Mouse (Mus musculus) CH12.LX (cell line): Measurements from ENCODE around the gene Gm4969. TPM values are rescaled to one million over a fixed set of nuclear protein-coding genes. Genes with fewer than 3 reads are reported as not detected.

Experiments
- DNase-seq: peaks from one replicate; pipeline ENCODE4 v3.0.0-alpha.2; 2013; ENCODE audit errors: extremely low read depth
- H3K27ac ChIP-seq: 2 replicates; pipeline ENCODE4 v1.5.1; 2012; ENCODE audit warnings: low read depth, mild to moderate bottlenecking, control low read depth, moderate library complexity; ENCODE audit not compliant: insufficient read depth
- H3K27me3 ChIP-seq: replicated peaks from 2 replicates; pipeline ENCODE3; 2012; ENCODE audit warnings: inconsistent platforms
- H3K36me3 ChIP-seq, 2 experiments: replicated peaks in 1 of 2; 2 replicates each; pipeline versions ENCODE3 to v1.6.1; 2012; ENCODE audit warnings: inconsistent platforms in 1 of 2, low read length in 1 of 2, mild to moderate bottlenecking in 1 of 2, mixed read lengths in 1 of 2, moderate library complexity in 1 of 2; ENCODE audit not compliant: control insufficient read depth in 1 of 2, insufficient read depth in 1 of 2
- H3K4me1 ChIP-seq, 2 experiments: 2 replicates each; pipeline ENCODE4 v1.6.1; 2012; ENCODE audit warnings: inconsistent platforms in 1 of 2, moderate library complexity in 1 of 2; ENCODE audit not compliant: insufficient read depth in 2 of 2, control insufficient read depth in 1 of 2
- H3K4me2 ChIP-seq: 2 replicates; pipeline ENCODE4 v1.6.1; 2012; ENCODE audit warnings: low read depth, mild to moderate bottlenecking, control low read depth; ENCODE audit not compliant: poor library complexity, insufficient read depth, severe bottlenecking
- H3K4me3 ChIP-seq, 3 experiments: fragments of 150-350 bp in 1 of 3; sonication (generic) in 1 of 3; replicated peaks in 1 of 3; 2 replicates each; pipeline versions ENCODE3 to v1.5.1; 2011 to 2012; ENCODE audit warnings: low read depth in 2 of 3, low read length in 2 of 3, mild to moderate bottlenecking in 2 of 3, moderate library complexity in 2 of 3, control low read depth in 1 of 3, improper control_type of control experiment in 1 of 3, inconsistent platforms in 1 of 3, mixed read lengths in 1 of 3; ENCODE audit not compliant: poor library complexity in 1 of 3
- H3K79me2 ChIP-seq: replicated peaks from 2 replicates; pipeline ENCODE4 v1.6.1; 2012; ENCODE audit warnings: mild to moderate bottlenecking, moderate library complexity; ENCODE audit not compliant: control insufficient read depth, poor library complexity, insufficient read depth, severe bottlenecking; ENCODE audit errors: extremely low read depth
- H3K9ac ChIP-seq: 2 replicates; pipeline ENCODE4 v1.6.1; 2012; ENCODE audit warnings: low read depth, mild to moderate bottlenecking, control low read depth, moderate library complexity; ENCODE audit not compliant: insufficient read depth
- H3K9me3 ChIP-seq: replicated peaks from 2 replicates; pipeline ENCODE3; 2012; ENCODE audit warnings: low read length, inconsistent platforms, mixed read lengths
- CHD1 ChIP-seq: IDR thresholded peaks from 2 replicates; pipeline ENCODE4 v1.6.1; 2012; ENCODE audit warnings: low read depth, low read length, improper control_type of control experiment, inconsistent platforms
- CHD2 ChIP-seq: IDR thresholded peaks from 2 replicates; pipeline ENCODE4 v1.6.1; 2011; ENCODE audit warnings: low read length, improper control_type of control experiment
- E2F4 ChIP-seq: IDR thresholded peaks from 2 replicates; pipeline ENCODE4 v1.6.1; 2011; ENCODE audit warnings: low read depth, low read length, improper control_type of control experiment; ENCODE audit not compliant: insufficient replicate concordance
- ETS1 ChIP-seq: conservative IDR thresholded peaks from 2 replicates; pipeline ENCODE4 v1.6.1; 2012; ENCODE audit warnings: low read depth, mild to moderate bottlenecking, inconsistent platforms, low read length, improper control_type of control experiment, moderate library complexity
- GABPA ChIP-seq: IDR thresholded peaks from 2 replicates; pipeline ENCODE4 v1.6.1; 2012; ENCODE audit warnings: low read depth, low read length, improper control_type of control experiment, inconsistent platforms; ENCODE audit not compliant: insufficient replicate concordance
- HCFC1 ChIP-seq: IDR thresholded peaks from 2 replicates; pipeline ENCODE4 v1.6.1; 2012; ENCODE audit warnings: low read depth, mild to moderate bottlenecking, inconsistent platforms, low read length, improper control_type of control experiment
- IRF4 ChIP-seq: IDR thresholded peaks from 2 replicates; pipeline ENCODE4 v1.6.1; 2014; ENCODE audit warnings: low read depth, mild to moderate bottlenecking, inconsistent platforms, low read length, improper control_type of control experiment
- KAT2A ChIP-seq: IDR thresholded peaks from 2 replicates; pipeline ENCODE4 v1.6.1; 2012; ENCODE audit warnings: low read length, improper control_type of control experiment, inconsistent platforms; ENCODE audit not compliant: insufficient replicate concordance
- MAFK ChIP-seq: IDR thresholded peaks from 2 replicates; pipeline ENCODE4 v1.6.1; 2011; ENCODE audit warnings: low read length, improper control_type of control experiment; ENCODE audit not compliant: insufficient replicate concordance
- MAZ ChIP-seq: IDR thresholded peaks from 2 replicates; pipeline ENCODE4 v1.6.1; 2012; ENCODE audit warnings: low read depth, mild to moderate bottlenecking, inconsistent platforms, low read length, improper control_type of control experiment, moderate library complexity
- MEF2A ChIP-seq: IDR thresholded peaks from 2 replicates; pipeline ENCODE4 v1.6.1; 2014; ENCODE audit warnings: low read depth, mild to moderate bottlenecking, inconsistent platforms, low read length, improper control_type of control experiment, borderline replicate concordance
- MXI1 ChIP-seq: IDR thresholded peaks from 2 replicates; pipeline ENCODE4 v1.6.1; 2011; ENCODE audit warnings: mild to moderate bottlenecking, low read depth, low read length, improper control_type of control experiment
- NELFE ChIP-seq: IDR thresholded peaks from 2 replicates; pipeline ENCODE4 v1.6.1; 2011; ENCODE audit warnings: low read depth, low read length, improper control_type of control experiment
- PAX5 ChIP-seq: IDR thresholded peaks from 2 replicates; pipeline ENCODE4 v1.6.1; 2012; ENCODE audit warnings: low read length, inconsistent platforms, mixed read lengths
- POLR2A ChIP-seq: IDR thresholded peaks from 2 replicates; pipeline ENCODE4 v1.6.1; 2011; ENCODE audit warnings: low read depth, mild to moderate bottlenecking, improper control_type of control experiment, low read length
- POLR2AphosphoS2 ChIP-seq: IDR thresholded peaks from 2 replicates; pipeline ENCODE4 v1.6.1; 2011; ENCODE audit warnings: low read depth, low read length, improper control_type of control experiment
- RAD21 ChIP-seq: IDR thresholded peaks from 2 replicates; pipeline ENCODE4 v1.6.1; 2011; ENCODE audit warnings: low read depth, mild to moderate bottlenecking, low read length, improper control_type of control experiment, moderate library complexity
- SMC3 ChIP-seq: IDR thresholded peaks from 2 replicates; pipeline ENCODE4 v1.6.1; 2011; ENCODE audit warnings: low read depth, low read length, improper control_type of control experiment
- UBTF ChIP-seq: IDR thresholded peaks from 2 replicates; pipeline ENCODE4 v1.6.1; 2012; ENCODE audit warnings: low read depth, mild to moderate bottlenecking, inconsistent platforms, low read length, improper control_type of control experiment, moderate library complexity
- ZC3H11A ChIP-seq: IDR thresholded peaks from 2 replicates; pipeline ENCODE4 v1.6.1; 2012; ENCODE audit warnings: low read depth, mild to moderate bottlenecking, inconsistent platforms, low read length, improper control_type of control experiment
- ZKSCAN1 ChIP-seq: IDR thresholded peaks from 2 replicates; pipeline ENCODE4 v1.6.1; 2012; ENCODE audit warnings: low read depth, inconsistent platforms, low read length, improper control_type of control experiment, borderline replicate concordance
- ZNF384 ChIP-seq: IDR thresholded peaks from 2 replicates; pipeline ENCODE4 v1.6.1; 2012; ENCODE audit warnings: low read depth, low read length, improper control_type of control experiment, inconsistent platforms
- dilution Hi-C: fragments of 300-500 bp; cut with MboI; formaldehyde crosslinking; loops from 2 replicates; pipeline ENCODE4 v1.14.3; 2020; ENCODE audit warnings: low sequenced_read_pairs; ENCODE audit not compliant: extremely low pct_unique_long_range_greater_than_20kb, extremely low pct_ligation_motif_present
- in situ Hi-C: fragments of 300-500 bp; cut with MboI; formaldehyde crosslinking; loops from 3 replicates; pipeline ENCODE4 v1.14.3; 2019; ENCODE audit warnings: low sequenced_read_pairs, low pct_ligation_motif_present, low pct_unique_long_range_greater_than_20kb, mixed read lengths
- polyA plus RNA-seq: library from polyadenylated mRNA; unstranded; fragments of >175 nt; gene quantifications from 2 replicates; pipeline ENCODE4 v1.2.1, GENCODE M21; 2012; ENCODE audit warnings: low read depth; ENCODE audit not compliant: insufficient read length
- total RNA-seq, 2 experiments: library from RNA; depleted of rRNA; stranded (reverse); fragments of 300-350 nt in 1 of 2; fragments of >200 nt in 1 of 2; gene quantifications; 2 replicates each; pipeline ENCODE4 v1.2.3; 2012 to 2014

Gene Gm4969
- total and polyA plus RNA-seq, 3 experiments, result not detected

DNA sequence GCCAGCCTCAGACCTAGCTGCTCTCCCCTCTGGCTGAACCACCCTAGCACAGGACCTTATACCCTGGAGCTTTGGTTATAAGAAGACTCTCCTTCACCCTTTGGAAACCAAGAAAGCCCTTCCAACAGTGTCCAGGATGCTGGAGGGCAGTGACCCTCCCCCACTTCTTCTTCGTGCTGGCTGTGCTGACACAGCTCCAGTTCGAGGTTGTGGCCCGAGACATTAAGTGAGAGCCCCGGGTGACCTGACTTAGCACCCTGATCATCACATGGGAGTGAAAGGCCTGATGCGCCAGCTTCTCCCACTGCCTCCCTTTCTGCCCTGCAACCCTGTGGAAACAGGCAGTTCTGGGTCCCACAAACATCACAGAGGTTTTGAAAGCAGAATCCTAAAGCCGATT is 32.7 kb downstream of the Gm4969 start:
- Histone ChIP-seq H3K9me3 (no peaks in the 10 kb centered on the region), H3K4me3 (no peak overlapping the region), H3K4me2 (peak overlapping the region; percentile 79), H3K27ac (no peak overlapping the region), H3K36me3 (no peaks in the 10 kb centered on the region), H3K9ac (no peak overlapping the region), H3K27me3 (peaks cover 85% of the 10 kb centered on the region), H3K4me1 (peaks cover 20 to 55% of the 10 kb centered on the region in 2 experiments), H3K79me2 (no peaks in the 10 kb centered on the region)
- no peak for DNase-seq
- no peak for TF ChIP-seq RAD21
- TF ChIP-seq CHD2, result no peak
- TF ChIP-seq PAX5, result no peak
- no peak for TF ChIP-seq IRF4
- no peak for TF ChIP-seq NELFE
- TF ChIP-seq MAFK, result no peak
- TF ChIP-seq E2F4, result no peak
- no peak for TF ChIP-seq CHD1
- TF ChIP-seq POLR2A, result no peak
- no peak for TF ChIP-seq UBTF
- TF ChIP-seq MAZ, result no peak
- no peak for TF ChIP-seq HCFC1
- no peak for TF ChIP-seq SMC3
- TF ChIP-seq POLR2AphosphoS2, result no peak
- TF ChIP-seq KAT2A, result no peak
- TF ChIP-seq GABPA, result no peak
- TF ChIP-seq ETS1, result no peak
- dilution Hi-C loops, result no loop called here
- in situ Hi-C loops, result no loop called here

DNA sequence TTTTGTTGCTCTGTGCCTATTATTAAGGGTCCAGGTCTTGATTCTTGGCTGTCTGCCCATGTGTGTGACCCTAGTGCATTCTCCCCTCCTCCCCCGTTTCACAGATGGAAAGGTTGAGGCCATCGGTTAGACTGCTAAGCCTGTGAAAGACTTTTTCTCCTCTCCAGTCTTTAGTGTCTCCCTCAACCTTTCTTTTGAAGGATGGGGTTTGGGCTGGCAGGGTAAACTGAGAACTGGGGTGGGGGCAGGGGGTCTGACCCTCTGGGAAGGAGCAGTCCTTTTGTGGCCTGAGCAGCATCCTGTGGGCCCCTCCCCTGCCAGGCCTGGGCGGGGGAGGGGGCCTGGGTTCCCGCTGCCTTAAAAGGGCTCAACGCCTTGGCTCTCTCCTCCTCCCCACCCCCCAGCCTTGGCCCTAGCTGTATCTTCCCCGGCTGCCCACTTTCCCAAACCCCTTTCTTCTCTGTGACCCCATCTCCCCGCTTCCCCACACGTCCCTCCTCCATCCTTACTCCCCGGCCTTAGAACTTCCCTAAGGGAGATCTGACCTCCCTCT is 33.2 kb downstream of the Gm4969 start:
- no peaks in the 10 kb centered on the region for H3K79me2 ChIP-seq
- in situ Hi-C loops (no loop called here), dilution Hi-C loops (no loop called here)
- H3K9me3 ChIP-seq, result no peaks in the 10 kb centered on the region
- H3K36me3 ChIP-seq, result no peaks in the 10 kb centered on the region
- H3K27me3 ChIP-seq, result peaks cover 85% of the 10 kb centered on the region
- no peak for DNase-seq
- no peak overlapping the region for H3K4me2 ChIP-seq
- peaks cover 20 to 56% of the 10 kb centered on the region in 2 experiments for H3K4me1 ChIP-seq
- H3K4me3 ChIP-seq, result no peak overlapping the region
- no peak overlapping the region for H3K9ac ChIP-seq
- H3K27ac ChIP-seq, result no peak overlapping the region
- no peak for TF ChIP-seq MEF2A
- no peak for TF ChIP-seq ZKSCAN1
- TF ChIP-seq CHD2, result no peak
- TF ChIP-seq MAZ, result no peak
- TF ChIP-seq ZNF384, result no peak
- no peak for TF ChIP-seq E2F4
- TF ChIP-seq MXI1, result no peak
- TF ChIP-seq ZC3H11A, result no peak
